Comparison of ENCODE assay signal across 8 mouse cellular contexts in genomic region chr11:52001341-52001740, GRCm38 (mm10). TPM values are rescaled to one million over a fixed set of nuclear protein-coding genes. Genes with fewer than 3 reads are reported as not detected.
DNase-seq lines count a peak whose midpoint lies in the region; ATAC-seq lines count a peak whose summit lies in the region.

No protein-coding gene starts in this region.

- peaks cover 61% of the 10 kb centered on the region for H3K4me1 ChIP-seq in erythroblast, embryonic 14.5 days (ENCODE audit: control insufficient read depth)
- peaks cover 55% of the 10 kb centered on the region for H3K4me1 ChIP-seq in megakaryocyte, embryonic 14.5 days
- H3K4me1 ChIP-seq in intestine, embryonic 15.5 days (replicated peaks): peaks cover 17% of the 10 kb centered on the region
- H3K4me1 ChIP-seq in neural tube, embryonic 14.5 days (ENCODE audit: control insufficient read depth, insufficient read depth, low read length): peaks cover 29% of the 10 kb centered on the region

- peak overlapping the region; percentile 51 for H3K4me2 ChIP-seq in intestine, embryonic 15.5 days (replicated peaks)
- peak overlapping the region; percentile 28; the same call in 1 of the 2 replicates for H3K4me2 ChIP-seq in neural tube, embryonic 14.5 days (ENCODE audit: low read depth, low read length)

- WGBS in intestine, embryonic 15.5 days: 69% methylated on average over 10 of the region's 10 CpGs
- 73% methylated on average over 10 of the region's 10 CpGs for WGBS in neural tube, embryonic 14.5 days

- peak overlapping the region; percentile 89 for H3K4me3 ChIP-seq in erythroblast, embryonic 14.5 days (replicated peaks)
- H3K4me3 ChIP-seq in megakaryocyte, embryonic 14.5 days (replicated peaks): peak overlapping the region; percentile 0
- H3K4me3 ChIP-seq in intestine, embryonic 15.5 days (replicated peaks): no peak overlapping the region
- no peak overlapping the region; the same call in 1 of the 2 replicates for H3K4me3 ChIP-seq in neural tube, embryonic 14.5 days (ENCODE audit: low read depth, low read length)

- H3K9ac ChIP-seq in intestine, embryonic 15.5 days: no peak overlapping the region
- no peak overlapping the region for H3K9ac ChIP-seq in neural tube, embryonic 14.5 days (replicated peaks; ENCODE audit: low read depth, low read length)

- H3K9me3 ChIP-seq in erythroblast, embryonic 14.5 days (ENCODE audit: control insufficient read depth, low read length): no peaks in the 10 kb centered on the region
- no peaks in the 10 kb centered on the region for H3K9me3 ChIP-seq in megakaryocyte, embryonic 14.5 days
- no peaks in the 10 kb centered on the region for H3K9me3 ChIP-seq in intestine, embryonic 15.5 days
- H3K9me3 ChIP-seq in neural tube, embryonic 14.5 days (ENCODE audit: control insufficient read depth, low read length): no peaks in the 10 kb centered on the region

- H3K27me3 ChIP-seq in erythroblast, embryonic 14.5 days (ENCODE audit: control insufficient read depth): no peaks in the 10 kb centered on the region
- H3K27me3 ChIP-seq in megakaryocyte, embryonic 14.5 days (replicated peaks): no peaks in the 10 kb centered on the region
- H3K27me3 ChIP-seq in intestine, embryonic 15.5 days (replicated peaks): no peaks in the 10 kb centered on the region
- no peaks in the 10 kb centered on the region for H3K27me3 ChIP-seq in neural tube, embryonic 14.5 days (ENCODE audit: control insufficient read depth, insufficient read depth, low read length)

- no peak for DNase-seq in urinary bladder, postnatal 14 days (ENCODE audit: low spot score)
- no peak for DNase-seq in embryo, embryonic 9.5 days (ENCODE audit: extremely low spot score)

- ATAC-seq in erythroblast, adult 5-6 weeks (replicated peaks; ENCODE audit: low FRiP score, poor library complexity, severe bottlenecking): no peak
- ATAC-seq in megakaryocyte, adult 5-6 weeks (ENCODE audit: poor library complexity, severe bottlenecking): no peak
- ATAC-seq in intestine, embryonic 15.5 days: no peak
- no peak for ATAC-seq in neural tube, embryonic 14.5 days (ENCODE audit: low read depth)

- peak overlapping the region; percentile 13; the same call in 1 of the 2 replicates for H3K27ac ChIP-seq in intestine, embryonic 15.5 days
- peak overlapping the region; percentile 91 for H3K27ac ChIP-seq in neural tube, embryonic 14.5 days (ENCODE audit: low read depth, low read length)

- H3K36me3 ChIP-seq in erythroblast, embryonic 14.5 days (ENCODE audit: control insufficient read depth): peaks cover 17% of the 10 kb centered on the region
- peaks cover 21% of the 10 kb centered on the region for H3K36me3 ChIP-seq in megakaryocyte, embryonic 14.5 days (replicated peaks; ENCODE audit: low read length)
- peaks cover 8% of the 10 kb centered on the region; the same call in 1 of the 2 replicates for H3K36me3 ChIP-seq in intestine, embryonic 15.5 days
- peaks cover 13% of the 10 kb centered on the region for H3K36me3 ChIP-seq in neural tube, embryonic 14.5 days (ENCODE audit: control insufficient read depth, insufficient read depth, low read length)

RNA-seq across cellular contexts. Expression of gene Ube2b, which starts 0.8 kb away (rescaled TPM):
- 31.1 and 40.0 TPM in 2 replicates for polyA plus RNA-seq in erythroblast, embryonic 14.5 days (2012)
- total RNA-seq in erythroblast, adult 5-6 weeks (2015; ENCODE audit: low replicate concordance): 430 and 441 TPM in 2 replicates
- total RNA-seq in erythroblast, adult 5-6 weeks (2017; ENCODE audit: low replicate concordance): 422 and 539 TPM in 2 replicates
- polyA plus RNA-seq in megakaryocyte, embryonic 14.5 days (2012; ENCODE audit: insufficient read depth, low replicate concordance): 39.2 and 171 TPM in 2 replicates
- total RNA-seq in megakaryocyte, adult 5-6 weeks (2015): 110 and 123 TPM in 2 replicates
- total RNA-seq in megakaryocyte, adult 5-6 weeks (2017): 86.9 and 99.1 TPM in 2 replicates
- 189 and 212 TPM in 2 replicates for polyA plus RNA-seq in intestine, embryonic 15.5 days (2015; fragmentation: Nextera tagmentation; extraction: Ambion mirVana)
- 165 and 171 TPM in 2 replicates for polyA plus RNA-seq in neural tube, embryonic 14.5 days (2014; fragmentation: Nextera tagmentation; extraction: Ambion mirVana)

RNA-seq across cellular contexts. Expression of gene Cdkl3, which starts 2.7 kb away (rescaled TPM):
- not detected in 2 replicates for polyA plus RNA-seq in erythroblast, embryonic 14.5 days (2012)
- 1.7 TPM in 1 of 2 replicates, not detected in the other for total RNA-seq in erythroblast, adult 5-6 weeks (2015; ENCODE audit: low replicate concordance)
- total RNA-seq in erythroblast, adult 5-6 weeks (2017; ENCODE audit: low replicate concordance): 0.98 TPM in 1 of 2 replicates, not detected in the other
- 1.3 TPM in 1 of 2 replicates, not detected in the other for polyA plus RNA-seq in megakaryocyte, embryonic 14.5 days (2012; ENCODE audit: insufficient read depth, low replicate concordance)
- 1.7 and 2.3 TPM in 2 replicates for total RNA-seq in megakaryocyte, adult 5-6 weeks (2015)
- 2.7 and 10.0 TPM in 2 replicates for total RNA-seq in megakaryocyte, adult 5-6 weeks (2017)
- 5.4 and 6.6 TPM in 2 replicates for polyA plus RNA-seq in intestine, embryonic 15.5 days (2015; fragmentation: Nextera tagmentation; extraction: Ambion mirVana)
- polyA plus RNA-seq in neural tube, embryonic 14.5 days (2014; fragmentation: Nextera tagmentation; extraction: Ambion mirVana): 29.5 TPM in 2 replicates

RNA-seq across cellular contexts. Expression of gene Cdkn2aipnl, which starts 33.9 kb away (rescaled TPM):
- 1.8 and 2.1 TPM in 2 replicates for polyA plus RNA-seq in erythroblast, embryonic 14.5 days (2012)
- total RNA-seq in erythroblast, adult 5-6 weeks (2015; ENCODE audit: low replicate concordance): 18.4 and 25.9 TPM in 2 replicates
- total RNA-seq in erythroblast, adult 5-6 weeks (2017; ENCODE audit: low replicate concordance): 13.8 and 16.7 TPM in 2 replicates
- polyA plus RNA-seq in megakaryocyte, embryonic 14.5 days (2012; ENCODE audit: insufficient read depth, low replicate concordance): 17.5 and 17.7 TPM in 2 replicates
- total RNA-seq in megakaryocyte, adult 5-6 weeks (2015): 66.6 and 70.7 TPM in 2 replicates
- 40.5 and 41.5 TPM in 2 replicates for total RNA-seq in megakaryocyte, adult 5-6 weeks (2017)
- 84.7 and 90.3 TPM in 2 replicates for polyA plus RNA-seq in intestine, embryonic 15.5 days (2015; fragmentation: Nextera tagmentation; extraction: Ambion mirVana)
- polyA plus RNA-seq in neural tube, embryonic 14.5 days (2014; fragmentation: Nextera tagmentation; extraction: Ambion mirVana): 128 and 131 TPM in 2 replicates

Comparison
In these comparisons a context has a peak if more than half of its experiments do, and no peak if none do; other contexts are left out.
1. H3K4me3 ChIP-seq: peak in erythroblast, embryonic 14.5 days (single experiment) and megakaryocyte, embryonic 14.5 days (single experiment); none in intestine, embryonic 15.5 days (single experiment) and neural tube, embryonic 14.5 days (single experiment).